Mouse (Mus musculus): ENCODE data around the gene Ndufs1. TPM values are rescaled to one million over a fixed set of nuclear protein-coding genes. Genes with fewer than 3 reads are reported as not detected.

Gene Ndufs1
- polyA plus RNA-seq, 1 experiment: 2.1 TPM

GRCm38 (mm10) chr1:63096071-63096470 lies 80.6 kb downstream of the Ndufs1 start:
- Histone ChIP-seq H3K36me3 (ENCODE audit: control insufficient read depth) (peaks cover 83% of the 10 kb centered on the region), H3K4me1 (ENCODE audit: control insufficient read depth) (no peaks in the 10 kb centered on the region), H3K27me3 (ENCODE audit: control insufficient read depth) (no peaks in the 10 kb centered on the region), H3K4me3 (replicated peaks) (no peak overlapping the region), H3K9me3 (ENCODE audit: control insufficient read depth, low read length) (no peaks in the 10 kb centered on the region)
- TF ChIP-seq TAL1 (IDR thresholded peaks at IDR 0.05; ENCODE audit: low read length) (no peak), GATA1 (IDR thresholded peaks at IDR 0.05; ENCODE audit: low read length) (no peak)

Other genes starting within 250 kb of the Ndufs1 start
- gene Ino80d, start 62.2 kb downstream of the Ndufs1 start, polyA plus RNA-seq (2012): 0.24 and 0.26 TPM in 2 replicates
- gene Eef1b2, start within 50 bp of the Ndufs1 start, polyA plus RNA-seq (2012): 18.7 and 24.8 TPM in 2 replicates
- not detected in 2 replicates for gene Gpr1, start 37.7 kb upstream of the Ndufs1 start, polyA plus RNA-seq (2012)
- gene Zdbf2, start 96.4 kb upstream of the Ndufs1 start, polyA plus RNA-seq (2012): under 0.01 TPM in 2 replicates

Measured in erythroblast, embryonic 14.5 days (primary cell).